Mouse (Mus musculus) retina, adult 2 months (tissue): Measurements from ENCODE around the gene Rora.

Experiments
- DNase-seq: peaks from one replicate; pipeline ENCODE4 v3.0.0-alpha.2; 2012; ENCODE audit warnings: low read depth, low spot score

Rora gene

DNA sequence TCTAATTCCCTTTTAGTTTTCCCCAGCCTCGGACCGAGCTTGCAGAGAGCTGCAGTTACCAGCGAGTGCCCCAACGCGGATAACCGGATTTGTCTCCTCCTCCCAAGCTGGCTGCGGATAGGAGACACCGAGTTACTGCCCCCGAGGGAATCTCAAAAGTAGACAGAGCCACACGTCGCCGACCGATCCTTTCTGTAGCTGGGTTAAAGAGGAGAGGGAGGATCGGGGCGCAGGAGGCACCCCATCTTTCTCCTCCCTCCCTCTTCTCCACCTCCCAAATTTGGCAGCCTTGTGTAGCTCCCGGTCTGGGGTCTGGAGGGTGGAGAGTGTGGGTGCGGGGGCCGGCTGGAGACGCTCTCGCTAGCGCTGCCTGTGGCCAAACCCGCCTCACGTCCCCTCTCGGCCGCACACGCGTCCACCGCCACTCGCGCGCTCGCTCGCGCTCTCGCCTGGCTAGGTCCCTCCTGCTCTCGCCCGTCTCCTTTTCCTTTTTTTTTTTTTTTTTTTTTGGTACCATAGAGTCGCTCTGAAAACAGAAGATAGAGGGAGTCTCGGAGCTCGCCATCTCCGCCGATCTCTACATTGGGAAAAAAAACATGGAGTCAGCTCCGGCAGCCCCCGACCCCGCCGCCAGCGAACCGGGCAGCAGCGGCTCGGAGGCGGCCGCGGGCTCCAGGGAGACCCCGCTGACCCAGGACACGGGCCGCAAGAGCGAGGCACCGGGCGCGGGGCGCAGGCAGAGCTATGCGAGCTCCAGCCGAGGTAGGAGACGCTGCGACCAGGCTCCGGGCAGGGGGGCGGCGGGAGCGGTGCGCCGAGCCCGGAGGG is at the start of gene Rora:
Gene Rora (plus strand): TSS at position 576 of the 828 bp plus-strand sequence.
- DNase-seq = no peak

DNA sequence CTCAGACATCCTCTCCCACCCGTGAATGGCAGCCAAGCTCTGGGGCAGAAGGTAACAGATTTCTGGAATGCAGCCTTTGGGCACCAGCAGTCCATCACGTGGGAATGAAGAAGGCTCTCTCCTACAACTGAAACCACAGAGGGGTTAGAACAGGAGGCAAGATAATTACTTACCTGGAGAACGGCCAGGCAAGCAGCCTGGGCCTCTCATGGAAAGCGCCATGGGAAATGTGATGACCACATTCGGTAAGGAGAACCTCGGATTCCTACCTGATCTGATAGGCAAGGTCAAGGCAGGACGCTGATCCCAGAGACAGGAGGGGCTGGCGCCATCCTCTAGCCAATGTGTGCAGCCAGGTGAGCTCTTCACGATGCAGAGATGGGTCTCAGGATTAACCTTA is 39.6 kb upstream of the Rora start:
- no peak for DNase-seq

DNA sequence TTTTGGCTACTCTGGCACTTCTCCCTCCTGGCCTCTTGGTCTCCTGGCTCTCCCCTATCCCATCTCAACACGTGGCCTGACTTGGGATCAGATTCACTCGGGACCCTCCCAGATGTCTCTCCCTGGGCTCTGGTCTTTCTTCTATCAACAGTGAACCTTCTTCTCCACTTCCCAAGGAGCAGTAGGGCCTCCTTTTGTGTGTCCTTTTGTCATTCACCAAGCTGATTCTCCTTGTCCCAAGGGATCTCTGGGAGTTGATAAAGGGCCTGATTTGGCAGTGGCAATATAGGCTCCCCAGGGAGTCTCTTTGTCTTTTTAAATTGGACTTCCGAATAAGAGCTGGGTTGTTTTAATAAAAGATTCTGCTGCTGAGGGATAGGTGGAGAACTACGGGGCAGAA is 36.5 kb upstream of the Rora start:
- DNase-seq = no peak

DNA sequence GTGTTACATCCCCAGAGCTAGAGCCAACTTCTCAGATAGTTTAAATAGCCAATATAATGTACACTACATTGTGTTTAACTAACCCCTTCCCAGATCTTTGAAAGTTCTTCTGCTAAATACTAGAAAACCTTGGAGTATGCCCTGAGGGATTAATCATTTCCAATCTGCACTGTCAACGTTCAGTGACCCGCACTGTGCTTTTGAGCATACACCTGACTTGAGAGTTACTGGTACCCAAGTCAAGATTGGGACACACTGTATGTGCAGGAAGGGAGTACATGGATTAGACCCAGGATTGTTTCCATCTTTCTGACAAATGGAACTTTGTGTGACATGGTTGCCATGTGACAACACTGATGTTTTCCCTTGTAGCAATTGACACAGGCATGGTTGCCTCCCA is 33.5 kb upstream of the Rora start:
- no peak for DNase-seq

DNA sequence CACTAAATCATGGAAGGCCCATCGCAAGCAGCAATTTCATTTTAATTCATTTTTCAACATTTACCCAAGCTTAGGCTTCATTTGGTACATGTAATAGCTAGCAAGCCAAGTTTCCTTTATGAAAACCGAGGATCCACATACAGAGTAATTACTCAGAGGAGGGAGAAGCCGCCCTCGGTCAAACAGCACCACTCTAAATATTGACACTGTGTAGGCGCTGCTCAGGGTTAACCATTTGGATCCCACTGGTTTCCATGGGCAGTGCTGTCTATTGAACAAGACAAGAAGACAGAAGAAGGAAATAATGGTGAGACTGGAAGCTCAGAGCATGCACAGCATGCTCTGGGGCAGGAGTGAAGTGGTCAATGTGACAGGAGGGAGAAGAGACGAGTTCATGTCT is 33.1 kb upstream of the Rora start:
- no peak for DNase-seq

DNA sequence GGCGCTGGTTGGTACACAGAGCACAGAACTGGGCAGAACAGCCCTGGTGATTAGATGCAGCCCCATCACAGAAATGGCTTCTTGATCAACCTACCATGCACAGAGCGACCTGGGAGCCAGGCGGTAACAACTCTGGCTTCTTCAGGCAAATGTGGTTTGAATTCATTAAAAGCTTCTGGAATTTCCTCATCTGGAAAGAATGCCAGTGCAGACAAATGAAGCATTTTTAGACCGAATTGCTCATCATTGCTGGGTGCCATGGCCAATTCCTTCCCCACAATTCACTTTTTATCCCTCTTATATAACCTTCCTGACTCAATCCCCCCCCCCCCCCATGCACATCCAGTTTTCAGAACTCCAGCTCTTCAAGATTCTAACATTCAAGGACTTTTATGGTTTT is 28.6 kb upstream of the Rora start:
- DNase-seq = no peak

DNA sequence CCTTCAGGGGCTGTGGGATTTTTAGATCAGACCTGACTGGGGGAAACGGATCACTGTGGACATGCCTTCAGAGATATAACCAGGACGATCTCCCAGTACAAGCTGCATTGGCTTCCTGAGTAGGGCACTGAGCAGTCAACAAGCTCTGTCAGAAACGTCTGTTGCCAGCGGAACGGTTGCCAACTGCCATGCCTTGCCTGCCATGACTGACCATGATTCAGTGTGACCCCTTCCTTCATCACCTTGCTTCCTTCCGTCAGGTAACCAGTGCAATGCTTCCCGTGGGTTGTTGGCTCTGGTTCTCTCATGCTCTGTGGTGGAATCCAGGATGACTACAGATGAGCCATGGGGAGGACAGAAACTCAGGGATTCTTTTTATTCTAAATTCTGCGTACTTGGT is 16.3 kb upstream of the Rora start:
- DNase-seq = no peak

DNA sequence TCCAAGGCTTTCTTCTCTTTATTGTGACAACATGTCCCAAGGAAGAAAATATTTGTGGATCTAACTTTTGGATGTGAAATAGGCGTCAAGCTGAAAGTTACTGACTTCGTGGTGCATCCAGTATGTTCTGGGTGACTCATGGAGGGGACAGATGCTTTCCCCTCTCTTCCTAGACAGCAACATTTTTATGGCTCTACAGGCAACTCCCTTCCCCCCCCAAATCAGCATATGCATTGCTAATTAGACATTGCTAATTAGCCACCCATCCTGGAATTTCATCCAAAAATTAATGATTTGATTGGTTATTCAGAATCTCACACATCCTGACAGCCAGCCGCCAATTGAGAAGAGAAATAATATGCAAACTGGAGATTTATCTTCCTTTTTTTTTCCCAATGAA is 12.5 kb upstream of the Rora start:
- no peak for DNase-seq

DNA sequence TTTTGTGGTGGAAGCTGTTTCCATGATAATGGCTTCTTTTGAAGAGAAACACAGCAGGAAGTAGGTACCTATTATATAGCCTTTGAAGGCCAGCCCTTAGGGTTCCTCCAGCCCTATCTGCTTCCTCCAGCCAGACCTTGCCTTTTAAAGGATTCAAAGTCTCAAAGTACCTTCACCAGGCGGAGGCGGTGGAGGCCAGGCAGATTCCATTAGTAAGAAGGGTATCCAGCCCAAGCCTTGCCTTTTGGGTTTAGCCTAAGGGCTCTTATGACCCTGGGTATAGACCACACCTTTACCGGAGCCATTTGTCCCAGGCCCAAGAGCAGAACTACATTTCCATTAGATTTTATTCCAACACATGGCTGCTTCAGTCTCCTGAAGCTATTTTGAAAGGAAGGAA is 5.5 kb upstream of the Rora start:
- no peak for DNase-seq

DNA sequence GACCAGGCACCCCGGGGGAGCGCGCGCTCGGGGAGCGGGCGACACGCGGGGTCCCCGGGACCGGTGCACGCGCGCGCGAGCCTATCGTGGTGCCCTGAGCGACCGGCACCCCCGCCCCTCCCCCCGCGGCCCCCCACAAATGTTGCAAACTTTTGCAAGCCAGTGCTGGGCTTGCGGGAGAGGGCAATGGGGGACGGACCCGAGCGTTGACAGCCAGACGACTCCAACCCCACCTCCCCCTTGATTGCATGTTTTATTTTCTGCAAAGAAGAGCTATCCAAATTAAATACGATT is 400 bp downstream of the Rora start:
- DNase-seq = no peak

DNA sequence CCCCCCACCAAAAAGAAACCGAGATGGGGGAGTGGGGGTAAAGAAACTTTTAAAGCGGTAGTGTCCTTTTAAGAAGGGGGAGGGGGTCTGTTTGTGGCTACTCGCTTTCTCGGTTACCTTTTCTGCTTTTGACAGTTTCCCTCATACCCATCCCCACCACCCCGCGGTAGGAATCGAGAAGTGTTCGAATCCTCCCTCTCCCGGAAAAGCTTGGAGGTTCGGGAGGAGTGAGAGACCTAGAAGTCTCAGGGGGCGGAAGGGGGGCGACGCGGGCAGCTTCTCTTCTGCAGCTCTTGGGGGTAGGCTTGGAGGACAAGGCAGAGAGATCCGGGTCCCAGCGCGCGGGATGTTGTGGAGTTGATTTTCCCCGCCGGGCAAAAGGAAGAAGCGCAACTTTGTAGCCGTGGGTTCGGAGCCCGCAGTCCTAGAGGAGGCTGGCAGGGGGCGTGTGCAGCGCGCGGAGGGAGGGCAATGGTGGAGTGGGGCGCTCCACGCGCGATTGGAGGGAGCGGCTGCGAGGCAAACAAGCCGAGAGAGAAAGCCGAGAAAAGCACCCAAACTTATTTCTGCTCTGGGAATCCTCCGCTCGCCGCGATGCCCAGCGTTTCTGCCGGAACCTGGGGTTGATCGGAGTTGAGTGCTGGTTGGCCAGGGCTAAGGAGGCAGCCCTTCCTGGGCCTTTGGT is 889 bp downstream of the Rora start:
- no peak for DNase-seq

DNA sequence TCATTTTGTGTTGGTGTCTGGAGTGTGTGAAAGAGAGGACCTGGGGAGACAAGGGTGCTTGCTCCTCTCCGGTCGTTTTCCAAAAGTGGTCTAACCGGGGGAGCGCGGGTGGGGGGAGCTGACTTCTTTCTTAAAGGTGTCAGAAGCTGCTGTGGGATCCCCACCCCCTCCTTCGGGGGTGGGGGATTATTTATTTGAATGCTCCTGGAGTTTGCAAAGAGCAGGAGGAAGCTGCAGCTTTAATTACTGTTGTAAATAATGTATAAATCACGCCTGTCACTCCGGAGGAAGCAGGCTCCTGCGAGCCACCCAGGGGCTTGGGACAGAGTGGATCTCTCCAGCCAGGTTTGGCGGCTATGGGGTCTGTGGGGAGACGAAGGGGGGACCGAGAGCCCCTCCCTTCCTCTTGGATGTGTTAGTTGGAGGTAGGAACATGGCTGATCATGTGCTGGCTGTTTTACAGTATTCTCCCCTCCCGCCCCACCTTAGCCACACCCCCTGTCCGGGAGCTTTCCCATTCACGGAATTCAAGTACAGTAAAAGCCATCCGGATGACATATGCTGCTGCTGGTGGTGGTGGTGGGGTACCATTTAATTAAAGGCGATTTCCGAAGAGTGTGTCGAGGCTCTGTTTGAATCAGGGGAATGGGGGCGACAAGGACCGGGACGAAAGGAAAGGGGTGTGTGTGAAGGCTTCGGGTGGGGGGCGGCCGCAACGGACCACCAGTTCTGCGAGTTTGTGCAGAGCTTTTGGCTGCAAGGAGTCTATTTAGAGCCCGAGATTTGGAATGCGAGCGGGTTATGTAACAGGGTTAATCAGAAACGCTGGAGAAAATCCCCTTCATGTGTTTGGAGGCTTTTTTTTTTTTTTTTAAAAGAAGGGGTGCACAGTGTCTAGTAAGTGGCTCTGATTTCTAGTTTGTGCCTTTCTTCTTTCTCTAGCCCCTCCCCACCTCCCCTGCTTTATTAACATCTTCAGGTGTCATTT is 1.7 kb downstream of the Rora start:
- DNase-seq = no peak

DNA sequence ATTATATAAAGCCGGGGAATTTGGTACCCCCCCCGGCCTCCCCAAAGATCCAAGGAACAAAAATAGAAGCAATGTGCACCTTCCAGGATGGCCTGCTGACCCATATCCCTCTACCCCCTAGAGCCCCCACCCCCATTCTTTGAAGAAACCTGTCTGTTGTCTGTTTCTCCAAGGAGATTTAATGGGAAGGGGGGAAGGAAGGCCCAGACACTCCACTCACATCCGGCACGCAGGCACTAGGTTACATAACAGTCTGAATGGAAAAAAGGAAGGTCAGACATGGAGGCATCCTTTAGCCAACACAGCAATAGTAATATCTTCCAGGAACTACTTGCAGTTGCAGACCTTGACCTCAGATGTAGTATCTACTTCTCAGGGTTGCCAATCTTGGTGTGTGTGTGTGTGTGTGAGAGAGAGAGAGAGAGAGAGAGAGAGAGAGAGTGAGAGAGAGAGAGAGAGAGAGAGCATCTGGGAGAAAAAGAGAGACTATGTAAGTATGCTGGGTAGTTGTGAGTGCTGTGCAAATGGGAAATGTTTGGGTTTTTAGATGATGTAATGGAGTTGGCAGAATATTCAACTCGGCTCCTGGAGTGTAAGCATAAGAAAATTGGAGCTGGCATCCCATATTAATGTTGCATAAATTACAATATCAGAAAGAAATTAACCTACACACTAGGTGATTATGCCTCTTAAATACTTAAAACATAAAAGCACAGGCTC is 2.6 kb downstream of the Rora start:
- DNase-seq = no peak

DNA sequence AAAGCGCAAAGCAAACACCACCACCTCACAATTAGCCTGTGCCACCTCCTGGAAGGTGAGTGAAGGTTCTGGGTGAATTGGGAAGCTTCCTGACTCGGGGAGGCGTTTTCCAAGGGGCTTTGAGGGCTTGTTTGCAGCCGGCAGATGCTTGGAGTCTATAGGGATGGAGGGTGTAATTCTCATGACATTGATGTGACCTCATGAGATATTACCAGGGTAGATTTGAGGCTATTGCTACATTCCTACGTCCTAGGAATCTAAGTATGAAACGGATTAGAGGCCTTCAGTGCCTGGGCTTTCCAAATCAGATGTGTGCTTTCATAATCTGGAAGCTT is 3.2 kb downstream of the Rora start:
- no peak for DNase-seq

DNA sequence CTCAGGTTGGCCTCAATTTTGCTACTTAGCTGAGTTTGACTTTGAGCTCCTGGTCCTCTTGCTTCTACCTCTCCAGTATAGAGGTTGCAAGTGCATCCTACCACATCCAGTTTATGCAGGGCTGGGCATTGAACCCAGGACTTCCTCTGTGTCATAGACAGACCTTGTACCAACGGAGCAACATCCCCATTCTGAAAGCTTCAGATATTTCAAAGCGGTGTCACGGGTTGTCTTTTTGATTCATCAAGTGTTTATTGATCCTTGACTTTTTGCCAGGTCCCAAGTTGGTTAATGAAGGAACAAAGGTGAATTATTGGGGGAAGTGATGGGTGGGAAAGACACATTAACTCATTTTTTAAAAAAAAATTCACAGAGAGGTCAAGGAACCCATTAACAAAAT is 17.1 kb downstream of the Rora start:
- no peak for DNase-seq

DNA sequence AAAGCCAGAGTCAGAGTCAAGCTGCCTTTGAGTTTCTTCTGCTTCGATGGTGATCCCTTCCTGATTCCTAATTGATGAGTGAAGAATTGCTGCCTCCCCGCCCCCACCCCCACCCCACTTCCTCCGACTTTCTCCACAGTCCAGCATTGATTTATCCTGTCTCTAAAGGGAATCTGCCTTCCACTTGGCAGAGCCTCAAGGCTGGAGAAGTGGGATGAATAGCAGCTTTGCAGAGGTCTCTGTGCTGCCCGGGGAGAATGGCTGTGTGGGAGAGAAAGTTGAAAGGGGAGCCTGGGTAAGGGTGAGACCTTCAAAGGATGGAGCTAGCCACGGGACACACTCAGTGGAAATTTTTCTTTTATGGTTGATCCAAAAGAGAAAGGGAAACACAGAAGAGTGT is 18.9 kb downstream of the Rora start:
- no peak for DNase-seq

DNA sequence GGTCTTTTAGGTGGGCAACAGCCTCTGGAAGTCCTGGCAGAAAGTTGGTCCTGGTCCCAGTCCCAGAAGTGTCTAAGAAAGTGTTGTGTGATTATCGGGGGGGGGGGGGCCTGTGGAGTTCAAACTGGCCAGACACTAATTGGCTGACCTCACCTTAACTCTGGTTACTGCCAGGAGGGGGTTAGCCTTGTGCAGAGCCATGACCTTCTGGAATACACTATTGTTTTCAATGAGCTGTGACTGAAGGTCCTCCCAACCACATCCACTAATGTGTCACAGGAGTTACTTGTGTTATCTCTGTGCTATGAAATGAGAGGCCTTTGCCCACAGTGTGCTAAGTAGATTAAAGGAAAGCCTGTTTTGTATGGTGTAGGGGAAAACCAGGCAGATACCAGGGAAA is 19.6 kb downstream of the Rora start:
- DNase-seq = no peak

DNA sequence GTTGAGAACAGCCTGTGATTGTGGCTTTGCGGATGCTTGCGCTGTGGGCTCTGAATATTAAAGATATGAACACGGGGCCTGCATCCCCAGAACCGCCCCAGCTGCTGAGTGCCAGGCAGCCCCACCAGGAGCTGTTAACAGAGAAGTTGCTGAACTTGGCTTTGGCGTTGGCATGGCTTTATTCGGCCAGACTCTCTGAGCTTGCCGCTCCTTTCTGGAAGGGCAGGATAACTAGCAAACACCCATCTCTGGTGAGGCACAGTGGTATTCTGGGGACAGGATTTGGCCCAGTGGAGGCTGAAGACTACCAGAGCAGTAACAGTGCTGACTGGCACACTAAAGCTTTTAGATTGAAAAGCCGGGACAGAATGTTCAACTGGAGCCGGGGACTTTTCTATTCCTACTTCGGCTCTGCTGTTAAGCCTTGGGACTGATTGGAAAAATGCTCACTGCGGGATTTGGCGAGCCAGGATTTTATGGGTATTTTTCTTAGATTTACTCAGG is 26.3 kb downstream of the Rora start:
- DNase-seq = no peak

DNA sequence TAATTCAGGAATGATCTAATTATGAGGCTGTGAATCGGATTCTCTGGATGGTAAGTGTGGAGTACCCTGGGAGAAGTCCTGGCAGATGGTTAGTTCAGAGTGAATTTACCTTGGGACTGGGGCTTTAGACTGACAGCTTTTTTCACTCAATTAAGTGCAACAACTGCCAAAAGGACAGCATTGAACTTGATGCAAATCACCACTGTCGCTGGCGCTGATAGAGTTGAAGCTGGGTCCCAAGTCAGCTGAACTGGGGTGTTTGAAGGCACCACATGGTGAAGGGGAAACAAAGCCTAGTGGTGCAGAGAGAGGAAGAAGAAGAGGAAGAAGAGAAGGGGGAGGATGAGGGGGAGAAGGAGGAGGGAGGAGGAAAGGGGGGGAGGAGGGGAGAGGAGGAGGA is 30.4 kb downstream of the Rora start:
- DNase-seq = no peak

DNA sequence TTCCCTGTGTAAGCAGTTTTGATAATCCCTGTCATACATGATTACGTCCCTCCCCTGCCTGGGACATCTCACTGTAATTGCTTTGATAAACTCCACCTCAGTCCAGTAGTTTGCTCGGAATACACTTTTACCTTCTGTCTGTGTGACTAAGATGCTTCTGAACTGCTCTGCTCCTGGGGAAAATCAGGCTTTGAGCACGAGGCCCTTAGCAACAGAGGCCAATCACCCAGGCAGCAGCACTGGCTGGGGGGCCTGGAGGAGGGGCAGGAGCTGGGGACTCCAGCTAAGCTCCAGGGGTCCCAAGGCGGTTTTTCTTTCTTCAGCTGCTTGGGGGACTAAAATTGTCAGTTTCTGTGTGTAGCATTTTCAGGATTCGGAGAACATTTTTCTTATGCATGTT is 32.0 kb downstream of the Rora start:
- no peak for DNase-seq

DNA sequence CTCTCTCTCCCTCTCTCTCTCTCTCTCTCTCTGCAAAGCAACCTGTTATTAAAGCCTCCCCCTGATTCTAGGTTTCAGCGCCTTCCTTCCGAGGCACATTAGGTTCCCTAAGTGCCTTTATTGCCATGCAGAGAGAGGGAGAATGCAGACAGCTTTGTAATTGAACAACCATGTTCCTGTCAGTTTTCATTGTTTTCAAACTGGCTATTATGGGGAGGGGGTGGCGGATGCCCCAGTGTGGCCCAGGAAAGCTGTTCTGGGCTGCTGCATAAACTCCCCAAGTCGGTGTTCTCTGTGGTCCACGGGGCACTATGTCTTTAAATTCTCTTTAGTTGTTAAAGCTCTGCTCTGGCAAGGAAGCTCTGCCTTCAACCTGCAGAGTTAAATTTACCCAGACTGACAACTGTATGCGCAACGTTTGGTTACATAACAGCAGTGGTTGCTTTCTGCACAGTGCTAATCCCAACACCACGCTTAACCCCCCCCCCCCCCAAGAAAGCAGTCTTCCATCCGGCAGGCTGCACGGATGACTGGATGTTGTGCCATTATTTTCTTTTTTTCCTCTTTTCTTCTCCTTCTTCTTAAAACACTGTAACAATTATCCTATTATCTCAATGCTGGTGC is 33.8 kb downstream of the Rora start:
- DNase-seq = no peak
